Mouse (Mus musculus) cerebellum, postnatal 36 days (tissue): ENCODE measurements around the gene Gins3.
"Not testable (repeated sequence)": the region's sequence is repeated elsewhere in the genome, so short reads cannot be mapped to it uniquely, and the experiment has no call there.

Experiments used
- DNase-seq, 2 experiments: peaks; one replicate each; pipeline ENCODE4 v3.0.0; 2021 to 2022; ENCODE audit warnings: mixed read lengths in 2 of 2

The Gins3 gene

GRCm38 (mm10) chr8:95655831-95656230 is 22.6 kb downstream of the Gins3 start:
- DNase-seq, result no peak

- no peak for DNase-seq
These were observed 23.2 kb downstream of the Gins3 start for GRCm38 (mm10) chr8:95656316-95657002.

- DNase-seq, result no peak
These were observed 24.3 kb downstream of the Gins3 start for GRCm38 (mm10) chr8:95657523-95657922.

DNA sequence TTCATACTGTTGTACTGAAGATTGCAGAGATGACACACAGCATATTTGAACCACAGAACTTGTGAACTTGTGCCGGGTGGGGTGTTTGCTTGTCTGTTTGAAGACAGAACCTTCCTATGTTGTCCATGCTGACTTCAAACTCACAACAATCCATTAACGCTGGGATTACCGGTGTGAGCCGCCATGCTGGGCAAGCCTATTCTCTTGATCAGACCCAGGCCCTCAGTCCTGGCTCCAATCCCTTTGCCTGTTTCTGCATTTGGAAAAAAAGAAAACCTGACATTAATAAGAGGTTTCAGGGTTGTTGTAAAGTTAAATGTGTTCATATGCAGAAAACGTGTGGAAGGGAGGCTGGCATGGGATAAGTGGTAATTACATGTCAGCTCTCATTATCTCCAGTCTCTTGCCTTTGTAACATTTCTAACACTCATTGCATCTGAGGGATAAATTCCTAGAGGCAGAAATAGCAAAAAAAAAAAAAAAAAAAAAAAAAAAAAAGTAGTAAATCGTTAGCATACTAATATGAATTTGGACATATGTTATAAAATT is 27.2 kb downstream of the Gins3 start:
- no peak for DNase-seq

GRCm38 (mm10) chr8:95661085-95661484 is 27.8 kb downstream of the Gins3 start:
- no peak for DNase-seq

DNA sequence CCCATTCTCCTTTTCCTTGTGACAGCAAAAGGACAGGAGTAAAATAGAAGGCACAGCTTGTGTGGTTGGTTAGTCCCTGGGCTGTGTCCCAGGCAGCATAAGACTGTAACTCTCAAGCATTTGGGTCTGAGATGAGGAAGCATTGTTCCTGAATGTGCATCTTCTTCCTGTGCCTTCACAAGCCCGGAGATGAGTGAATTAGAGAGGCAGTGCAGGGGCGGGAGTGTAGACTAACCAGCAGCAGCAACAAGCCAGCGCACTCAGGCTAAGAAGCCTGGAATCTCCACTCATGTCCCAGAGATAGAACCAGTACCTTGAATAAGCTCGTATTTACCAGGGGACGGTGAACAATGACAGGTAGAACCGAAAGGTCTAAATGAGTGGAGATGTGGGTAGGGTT is 28.3 kb downstream of the Gins3 start:
- no peak for DNase-seq

GRCm38 (mm10) chr8:95662885-95663598 is 29.8 kb downstream of the Gins3 start:
- no peak for DNase-seq

DNA sequence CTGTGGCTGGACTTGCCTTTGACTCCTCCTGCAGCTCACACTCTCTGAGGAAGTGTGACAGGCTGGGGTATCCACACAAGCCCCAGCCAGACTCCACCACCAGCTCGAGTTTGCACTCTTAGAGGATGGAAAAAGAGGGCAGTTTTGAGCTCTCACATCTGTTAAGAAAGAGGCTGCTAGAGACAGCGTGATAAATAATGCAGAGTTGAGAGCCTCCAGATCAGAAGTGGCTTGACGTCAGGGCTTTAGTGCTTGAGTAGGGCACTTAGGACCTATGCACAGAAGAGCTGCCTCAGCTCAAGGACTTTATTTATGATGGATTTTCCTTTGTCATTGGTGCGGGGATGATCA is 30.3 kb downstream of the Gins3 start:
- no peak for DNase-seq

DNA sequence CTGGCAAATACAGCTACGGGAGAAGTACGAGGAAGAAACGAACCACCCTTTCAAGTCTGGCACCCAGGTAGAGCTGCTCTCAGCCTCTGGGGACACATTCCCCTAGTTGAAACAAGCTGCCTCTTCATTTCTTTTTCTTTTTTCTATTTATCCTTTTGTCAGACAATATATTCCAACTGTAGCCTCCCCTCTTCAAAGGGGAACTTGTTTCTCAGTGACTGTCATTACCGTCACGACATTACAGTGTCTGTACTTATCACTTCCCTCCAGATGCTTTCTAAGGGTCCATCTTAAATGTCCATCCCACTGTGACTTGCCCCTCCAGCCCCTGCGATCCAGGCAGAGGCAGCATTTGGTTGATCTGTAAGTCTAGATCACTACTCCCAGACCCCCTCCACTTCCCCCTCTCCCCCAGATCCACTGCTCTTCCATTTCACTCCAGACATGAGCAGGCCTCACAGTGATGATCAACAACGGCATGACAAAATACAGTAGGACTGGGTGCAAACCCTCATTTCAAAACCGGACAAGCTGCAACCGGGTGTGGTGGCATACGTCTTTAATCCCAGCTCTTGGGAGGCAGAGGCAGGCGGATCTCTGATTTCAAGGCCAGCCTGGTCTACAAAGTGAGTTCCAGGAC is 32.7 kb downstream of the Gins3 start:
- DNase-seq, result not testable (repeated sequence)

DNA sequence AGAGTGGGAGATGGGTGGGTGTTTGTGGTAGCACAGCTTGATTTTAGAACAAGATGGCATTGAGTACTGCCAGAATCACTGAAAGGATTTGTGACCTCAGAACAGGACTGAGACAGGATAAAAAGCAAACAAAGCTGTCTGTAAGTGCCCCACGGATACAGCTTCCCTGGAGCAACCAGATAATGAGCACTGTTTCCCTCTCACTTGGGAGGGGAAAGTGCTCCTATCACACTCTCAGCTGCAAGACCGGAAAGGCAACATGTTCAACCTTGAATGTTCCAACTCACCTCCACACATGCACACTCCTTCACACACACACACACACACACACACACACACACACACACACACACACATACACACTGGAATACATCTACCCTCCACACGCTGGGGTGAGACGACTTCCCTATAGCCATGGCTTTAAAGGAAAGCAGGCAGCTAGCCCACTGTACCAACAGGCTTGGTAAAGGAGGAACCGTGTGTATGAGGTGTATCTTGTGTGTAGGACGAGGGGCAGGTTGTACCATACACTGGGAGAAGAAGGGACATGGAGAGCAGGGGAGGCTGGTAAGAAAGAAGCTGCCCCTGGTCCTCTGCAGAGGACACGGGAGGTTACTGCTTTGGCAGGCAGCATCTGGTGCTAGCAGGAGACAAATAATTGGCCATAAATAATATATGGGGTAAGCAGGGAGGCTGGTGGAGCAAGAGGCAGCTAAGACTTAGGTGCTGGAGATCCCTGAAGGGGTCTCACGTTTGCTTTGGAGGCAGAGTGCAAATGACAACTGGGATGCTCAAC is 35.1 kb downstream of the Gins3 start:
- no peak for DNase-seq

DNA sequence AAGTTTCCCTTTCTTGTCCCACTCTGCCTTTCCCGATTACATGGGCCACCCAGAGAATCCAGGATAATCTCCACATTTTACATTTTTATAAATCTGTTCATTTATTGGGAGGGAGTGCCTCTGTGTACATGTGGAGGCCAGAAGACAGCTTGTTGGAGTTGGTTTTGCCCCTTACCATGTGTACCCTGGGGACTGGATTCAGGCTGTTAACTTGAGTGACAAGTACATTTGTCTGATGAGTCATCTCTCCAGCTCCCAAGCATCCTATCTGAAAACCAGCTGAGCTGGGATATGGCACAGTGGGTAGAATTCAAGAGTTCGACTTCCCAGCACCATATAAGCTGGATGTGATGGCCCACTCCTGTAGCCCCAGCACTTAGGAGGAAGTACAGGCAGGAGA is 36.7 kb downstream of the Gins3 start:
- no peak for DNase-seq

GRCm38 (mm10) chr8:95671861-95672260 is 38.6 kb downstream of the Gins3 start:
- DNase-seq, result no peak

GRCm38 (mm10) chr8:95672811-95673210 is 39.6 kb downstream of the Gins3 start:
- no peak for DNase-seq

- no peak for DNase-seq
These were observed 43.4 kb downstream of the Gins3 start, which contains the start of gene Ndrg4 for GRCm38 (mm10) chr8:95676631-95677030. Gene Ndrg4, plus strand, starts transcription at chr8:95676980.

DNA sequence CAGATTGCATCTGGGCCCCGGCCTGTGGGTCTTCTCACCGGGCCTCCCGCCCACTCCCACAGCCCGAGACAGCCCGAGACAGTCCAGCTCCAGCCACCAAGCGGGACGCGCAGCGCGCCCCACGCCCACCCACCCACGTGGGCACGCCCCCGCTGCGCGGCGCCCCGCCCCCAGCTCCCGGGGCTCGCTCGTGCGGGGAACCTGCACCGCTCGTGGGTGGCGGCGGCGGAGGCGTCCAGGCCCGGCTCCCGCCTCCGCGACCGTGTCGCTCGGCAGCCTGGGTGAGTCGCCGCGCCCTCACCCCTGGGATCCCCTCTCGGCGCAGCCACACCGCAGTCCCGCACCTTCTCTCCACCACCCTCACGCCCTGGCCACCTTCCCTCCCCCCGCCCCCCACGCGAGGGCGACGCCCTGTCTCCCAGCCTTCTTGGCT is 44.4 kb downstream of the Gins3 start:
- DNase-seq, result no peak

DNA sequence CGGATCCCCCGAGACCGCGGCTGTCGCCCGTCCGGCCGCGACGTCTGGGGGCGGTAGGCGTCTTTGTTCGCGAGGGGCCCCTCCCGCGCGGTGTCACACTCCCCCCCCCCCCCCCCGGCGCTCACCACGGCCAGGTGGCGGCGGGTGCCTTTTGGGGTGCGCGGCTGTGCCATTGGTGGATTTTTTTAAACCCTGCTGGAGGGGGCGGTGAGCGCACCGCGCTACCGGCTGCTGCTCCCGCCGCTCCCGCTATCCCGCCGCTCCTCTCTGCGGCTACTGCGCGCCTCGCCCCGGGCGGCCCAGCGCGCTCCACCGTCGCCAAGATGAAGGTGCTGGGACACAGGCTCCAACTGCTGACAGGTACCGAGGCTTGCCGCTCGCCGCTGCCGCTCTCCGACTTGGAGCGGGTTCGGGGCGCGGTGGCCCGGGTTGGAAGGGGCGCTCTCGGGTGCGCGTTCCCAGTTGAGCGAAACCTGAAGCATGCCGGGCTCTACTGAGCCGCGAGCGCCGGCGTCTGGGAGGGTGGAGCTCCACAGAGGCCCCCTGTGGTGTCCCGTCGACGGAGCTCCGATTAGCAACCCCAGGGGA is 44.9 kb downstream of the Gins3 start:
- DNase-seq, result peak in 1 of 2 experiments; percentile 42

DNA sequence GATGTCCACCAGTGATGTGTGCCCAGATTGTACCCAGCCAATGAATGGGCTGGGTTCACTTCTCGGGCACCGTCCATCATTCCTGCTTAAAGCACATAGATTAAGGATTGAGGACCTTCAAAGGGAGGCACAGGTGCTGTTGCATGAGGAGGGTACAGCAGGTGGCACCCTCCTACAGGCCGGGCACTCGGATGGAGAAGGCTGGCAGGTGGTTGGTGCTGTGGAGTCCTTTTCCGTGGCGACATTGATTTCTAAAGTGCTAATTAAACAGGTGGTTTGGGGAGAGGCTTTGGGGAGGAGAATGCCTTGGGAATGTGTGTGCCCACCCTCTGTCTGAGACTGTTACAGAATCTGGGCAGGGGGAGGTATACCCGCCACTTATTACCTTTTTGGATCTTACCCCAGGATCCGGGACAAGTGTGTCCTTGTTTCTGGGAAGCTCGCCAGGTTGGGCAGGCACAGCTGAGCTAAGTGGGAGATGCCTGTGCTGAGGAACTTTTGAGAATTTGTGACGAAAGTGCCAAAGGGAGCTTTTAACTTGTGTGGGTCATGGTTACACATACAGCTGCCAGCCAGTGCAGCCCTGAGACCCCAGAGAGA is 54.9 kb downstream of the Gins3 start:
- DNase-seq, result no peak

GRCm38 (mm10) chr8:95690929-95691541 is 57.8 kb downstream of the Gins3 start:
- DNase-seq, result no peak

DNA sequence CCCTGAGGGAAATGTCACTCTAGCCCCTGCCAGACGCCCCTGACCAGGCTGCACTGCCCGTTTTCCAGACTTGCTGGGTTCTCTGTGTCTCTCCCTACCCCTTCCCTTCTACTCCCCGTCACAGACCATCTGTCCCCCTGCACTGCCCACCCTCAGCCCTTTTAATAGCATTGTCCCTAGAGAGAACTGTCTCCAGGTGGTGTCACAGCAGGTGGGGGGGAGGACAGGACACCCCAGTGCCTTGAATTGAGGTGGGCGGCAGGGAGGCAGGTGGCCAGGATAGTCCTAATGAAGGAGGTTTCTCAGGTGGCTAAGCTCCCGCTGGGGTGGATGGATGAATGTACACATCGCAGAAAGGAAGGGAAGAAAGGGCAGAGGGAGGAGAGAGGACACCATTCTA is 61.4 kb downstream of the Gins3 start:
- no peak for DNase-seq
